Mouse (Mus musculus): ENCODE data around the gene Gm21987.

DNA sequence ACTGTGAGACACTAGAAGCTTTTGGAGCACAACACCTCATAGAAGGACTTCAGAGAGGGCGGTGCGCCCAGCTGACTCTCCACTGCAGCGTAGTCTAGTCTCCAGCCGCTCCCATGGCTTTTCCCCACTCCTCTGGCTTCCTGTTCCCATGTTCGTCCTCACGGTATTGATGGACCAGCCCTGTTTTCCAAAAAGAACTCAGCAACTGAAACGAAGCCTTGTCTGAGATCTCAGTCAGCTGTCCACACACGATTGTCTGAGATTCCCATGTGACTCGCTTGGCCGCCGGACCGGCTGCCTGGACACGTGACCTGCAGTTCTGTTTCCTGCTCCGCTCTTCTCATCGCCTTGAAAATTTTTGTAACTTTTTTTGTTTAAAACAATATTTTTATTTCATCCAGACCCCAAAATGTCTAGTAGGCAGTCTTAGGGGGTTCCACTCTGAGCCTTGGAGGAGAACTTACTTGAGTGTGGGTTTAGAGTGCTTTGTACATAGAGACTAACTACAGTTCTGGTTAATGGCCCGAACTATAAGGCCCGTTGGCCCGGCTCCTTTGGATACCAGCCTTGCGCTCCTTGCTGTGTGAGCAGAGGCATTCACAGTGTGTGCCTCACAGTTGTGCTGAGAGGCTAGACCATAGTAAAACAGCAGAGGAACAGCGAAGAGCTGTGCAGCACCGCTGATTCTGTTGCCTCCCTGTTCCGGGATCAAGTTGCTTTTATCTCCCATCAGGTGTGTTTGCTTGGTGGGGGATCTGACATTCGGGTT, 45.5 kb downstream of the Gm21987 start:
- TF ChIP-seq CTCF (IDR thresholded peaks at IDR 0.05; ENCODE audit: low read depth), result no peak
- TF ChIP-seq EP300 (IDR thresholded peaks at IDR 0.05; ENCODE audit: low read depth), result no peak
